In the genomic region with DNA sequence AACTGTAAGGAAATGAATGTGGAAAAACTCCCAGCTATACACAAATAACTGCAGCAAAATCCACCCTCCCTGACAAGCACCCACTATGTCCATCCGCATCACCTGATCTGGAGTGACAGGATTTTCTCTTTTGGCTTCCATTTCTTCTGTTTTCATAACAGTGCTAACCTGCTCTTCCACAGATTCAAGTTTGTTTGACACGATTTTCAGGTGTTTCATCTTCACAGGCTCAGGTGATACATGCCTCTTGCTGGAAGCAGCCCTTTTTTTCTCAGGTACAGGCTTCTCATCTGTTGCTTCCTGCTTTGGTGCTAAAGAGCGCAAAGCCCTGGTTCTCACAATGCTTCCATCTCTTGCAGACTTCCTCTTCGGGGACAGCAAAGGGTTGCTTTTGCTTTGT, we compare ENCODE assay signal across 25 mouse cellular contexts. TPM values are rescaled to one million over a fixed set of nuclear protein-coding genes. Genes with fewer than 3 reads are reported as not detected.
A peak's percentile ranks its signal among the peaks of the same experiment; 100 is the strongest.
DNase-seq lines count a peak whose midpoint lies in the region; ATAC-seq lines count a peak whose summit lies in the region.
"Had no signal": no experiment of that assay in that cellular context is flagged by ENCODE, and none has a peak within 500 bp of the region (broad histone marks: within the 10 kb centered on the region; RNA-seq: fewer than 3 reads in every experiment).

No protein-coding gene starts in this region.

- WGBS in forebrain, embryonic 11.5 days, result 92% methylated on average over 4 of the region's 4 CpGs
- 93% methylated on average over 4 of the region's 4 CpGs for WGBS in forebrain, embryonic 13.5 days
- 93% methylated on average over 4 of the region's 4 CpGs for WGBS in heart, embryonic 10.5 days
- 94% methylated on average over 4 of the region's 4 CpGs for WGBS in midbrain, embryonic 12.5 days
- WGBS in midbrain, embryonic 10.5 days, result 95% methylated on average over 4 of the region's 4 CpGs
- 89% methylated on average over 4 of the region's 4 CpGs for WGBS in embryonic facial prominence, embryonic 10.5 days

- no peak for ATAC-seq in forebrain, embryonic 11.5 days (replicated peaks; ENCODE audit: low FRiP score)
- ATAC-seq in forebrain, embryonic 13.5 days, result no peak
- no peak for ATAC-seq in midbrain, embryonic 12.5 days (ENCODE audit: low FRiP score, low read depth)
- ATAC-seq: CD4-positive, CD25-positive, alpha-beta regulatory T cell, adult 4 months; forebrain, embryonic 14.5 days; forebrain, embryonic 16.5 days had no signal

- no peaks in the 10 kb centered on the region for H3K9me3 ChIP-seq in forebrain, embryonic 11.5 days (ENCODE audit: control insufficient read depth, low read length)
- H3K9me3 ChIP-seq in forebrain, embryonic 13.5 days (replicated peaks), result no peaks in the 10 kb centered on the region
- H3K9me3 ChIP-seq in heart, embryonic 10.5 days, result no peaks in the 10 kb centered on the region
- no peaks in the 10 kb centered on the region for H3K9me3 ChIP-seq in midbrain, embryonic 12.5 days
- no peaks in the 10 kb centered on the region for H3K9me3 ChIP-seq in midbrain, embryonic 10.5 days (replicated peaks)
- H3K9me3 ChIP-seq in embryonic facial prominence, embryonic 10.5 days, result no peaks in the 10 kb centered on the region
- H3K9me3 ChIP-seq: embryonic facial prominence, embryonic 13.5 days; embryonic facial prominence, embryonic 15.5 days; forebrain, embryonic 10.5 days; G1E had no signal

- H3K4me3 ChIP-seq in forebrain, embryonic 11.5 days (ENCODE audit: low read depth, low read length), result no peak overlapping the region
- no peak overlapping the region for H3K4me3 ChIP-seq in forebrain, embryonic 13.5 days
- no peak overlapping the region for H3K4me3 ChIP-seq in heart, embryonic 10.5 days
- H3K4me3 ChIP-seq in midbrain, embryonic 12.5 days, result no peak overlapping the region
- H3K4me3 ChIP-seq in midbrain, embryonic 10.5 days, result no peak overlapping the region
- no peak overlapping the region for H3K4me3 ChIP-seq in embryonic facial prominence, embryonic 10.5 days
- H3K4me3 ChIP-seq: embryonic facial prominence, embryonic 13.5 days; embryonic facial prominence, embryonic 15.5 days; erythroblast, embryonic 14.5 days; forebrain, embryonic 10.5 days had no signal

- no peaks in the 10 kb centered on the region for H3K27me3 ChIP-seq in forebrain, embryonic 11.5 days (ENCODE audit: control insufficient read depth, insufficient read depth, low read length)
- no peaks in the 10 kb centered on the region for H3K27me3 ChIP-seq in forebrain, embryonic 13.5 days
- H3K27me3 ChIP-seq in heart, embryonic 10.5 days (ENCODE audit: insufficient read depth, poor library complexity, severe bottlenecking), result no peaks in the 10 kb centered on the region
- H3K27me3 ChIP-seq in midbrain, embryonic 12.5 days, result no peaks in the 10 kb centered on the region
- H3K27me3 ChIP-seq in midbrain, embryonic 10.5 days (ENCODE audit: low read depth, poor library complexity, severe bottlenecking), result no peaks in the 10 kb centered on the region
- no peaks in the 10 kb centered on the region for H3K27me3 ChIP-seq in embryonic facial prominence, embryonic 10.5 days (replicated peaks; ENCODE audit: low read depth, poor library complexity, severe bottlenecking)
- H3K27me3 ChIP-seq: CH12.LX; embryonic facial prominence, embryonic 13.5 days; embryonic facial prominence, embryonic 15.5 days had no signal

- no peak overlapping the region for H3K9ac ChIP-seq in forebrain, embryonic 11.5 days (ENCODE audit: low read length)
- no peak overlapping the region for H3K9ac ChIP-seq in forebrain, embryonic 13.5 days
- no peak overlapping the region for H3K9ac ChIP-seq in midbrain, embryonic 12.5 days (replicated peaks)
- H3K9ac ChIP-seq: embryonic facial prominence, embryonic 13.5 days; embryonic facial prominence, embryonic 15.5 days had no signal

- H3K36me3 ChIP-seq in forebrain, embryonic 11.5 days (ENCODE audit: control insufficient read depth, insufficient read depth, low read length), result peaks cover 30% of the 10 kb centered on the region
- H3K36me3 ChIP-seq in forebrain, embryonic 13.5 days (ENCODE audit: poor library complexity, severe bottlenecking), result peaks cover 96% of the 10 kb centered on the region
- H3K36me3 ChIP-seq in heart, embryonic 10.5 days, result peaks cover 98% of the 10 kb centered on the region
- H3K36me3 ChIP-seq in midbrain, embryonic 12.5 days, result peaks cover 89% of the 10 kb centered on the region
- H3K36me3 ChIP-seq in midbrain, embryonic 10.5 days, result peaks cover 100% of the 10 kb centered on the region
- H3K36me3 ChIP-seq in embryonic facial prominence, embryonic 10.5 days (replicated peaks), result peaks cover 100% of the 10 kb centered on the region

- peak; percentile 4 for DNase-seq in forebrain, embryonic 11.5 days (ENCODE audit: low spot score)
- DNase-seq in heart, embryonic 10.5 days (ENCODE audit: low spot score), result peak; percentile 65
- DNase-seq in heart, adult 18-20 months, result no peak
- no peak for DNase-seq in midbrain, embryonic 10.5 days (ENCODE audit: low spot score)
- DNase-seq in embryonic facial prominence, embryonic 10.5 days (ENCODE audit: low spot score), result no peak
- DNase-seq: adrenal gland, adult 2 months; adrenal gland, postnatal 10 days; adrenal gland, postnatal 25 days; B cell, adult 2 months; cerebellum, adult 11 months; cerebellum, adult 18-20 months; cerebellum, adult 9-10 months; cerebellum, postnatal 10 days; cerebellum, postnatal 25 days had no signal

- no peak overlapping the region for H3K27ac ChIP-seq in forebrain, embryonic 11.5 days (ENCODE audit: low read depth, low read length)
- H3K27ac ChIP-seq in forebrain, embryonic 13.5 days, result no peak overlapping the region
- no peak overlapping the region for H3K27ac ChIP-seq in heart, embryonic 10.5 days
- 0 out of 2 replicates have a peak overlapping the region, but pooled peaks have one; percentile 7 for H3K27ac ChIP-seq in midbrain, embryonic 12.5 days (replicated peaks)
- H3K27ac ChIP-seq in midbrain, embryonic 10.5 days (replicated peaks), result no peak overlapping the region
- H3K27ac ChIP-seq in embryonic facial prominence, embryonic 10.5 days (replicated peaks), result no peak overlapping the region
- H3K27ac ChIP-seq: embryonic facial prominence, embryonic 13.5 days; embryonic facial prominence, embryonic 15.5 days; forebrain, embryonic 10.5 days had no signal

- no peak overlapping the region for H3K4me2 ChIP-seq in forebrain, embryonic 11.5 days (ENCODE audit: low read depth, low read length, severe bottlenecking)
- H3K4me2 ChIP-seq in forebrain, embryonic 13.5 days, result no peak overlapping the region
- H3K4me2 ChIP-seq in midbrain, embryonic 12.5 days (replicated peaks), result no peak overlapping the region
- H3K4me2 ChIP-seq: embryonic facial prominence, embryonic 13.5 days; embryonic facial prominence, embryonic 15.5 days had no signal

- no peaks in the 10 kb centered on the region for H3K4me1 ChIP-seq in forebrain, embryonic 11.5 days (replicated peaks; ENCODE audit: control insufficient read depth, insufficient read depth, low read length)
- no peaks in the 10 kb centered on the region for H3K4me1 ChIP-seq in forebrain, embryonic 13.5 days
- no peaks in the 10 kb centered on the region for H3K4me1 ChIP-seq in heart, embryonic 10.5 days
- H3K4me1 ChIP-seq in midbrain, embryonic 12.5 days, result no peaks in the 10 kb centered on the region
- H3K4me1 ChIP-seq in midbrain, embryonic 10.5 days, result no peaks in the 10 kb centered on the region
- no peaks in the 10 kb centered on the region for H3K4me1 ChIP-seq in embryonic facial prominence, embryonic 10.5 days
- H3K4me1 ChIP-seq: embryonic facial prominence, embryonic 13.5 days; embryonic facial prominence, embryonic 15.5 days; forebrain, embryonic 10.5 days had no signal

RNA-seq across cellular contexts. Expression of a gene that starts 22.0 kb away (rescaled TPM):
- polyA plus RNA-seq in forebrain, embryonic 11.5 days (2014; fragmentation: Nextera tagmentation; extraction: Ambion mirVana), result 66.7 and 76.5 TPM in 2 replicates
- polyA plus RNA-seq in forebrain, embryonic 13.5 days (2015; fragmentation: Nextera tagmentation; extraction: Ambion mirVana), result 40.4 and 40.9 TPM in 2 replicates
- polyA plus RNA-seq in heart, embryonic 10.5 days (2016; fragmentation: Nextera tagmentation; extraction: Ambion mirVana), result 36.1 and 41.1 TPM in 2 replicates
- 1 to 10 TPM; 1.4 to 1.8 TPM for total RNA-seq in heart, adult 18-20 months (2021)
- 50.9 and 54.9 TPM in 2 replicates for polyA plus RNA-seq in midbrain, embryonic 12.5 days (2016; fragmentation: Nextera tagmentation; extraction: Ambion mirVana)
- polyA plus RNA-seq in midbrain, embryonic 10.5 days (2016; fragmentation: Nextera tagmentation; extraction: Ambion mirVana), result 43.3 and 47.1 TPM in 2 replicates
- 45.7 and 46.9 TPM in 2 replicates for polyA plus RNA-seq in embryonic facial prominence, embryonic 10.5 days (2016; fragmentation: Nextera tagmentation; extraction: Ambion mirVana)

Comparison
In these comparisons a context has a peak if more than half of its experiments do, and no peak if none do; other contexts are left out.
1. DNase-seq: peak in forebrain, embryonic 11.5 days (single experiment) and heart, embryonic 10.5 days (single experiment); none in heart, adult 18-20 months (0 of 2), midbrain, embryonic 10.5 days (single experiment) and embryonic facial prominence, embryonic 10.5 days (single experiment).